ENCODE assay signal across 8 mouse cellular contexts in genomic region chr1:125911337-125911900, GRCm38 (mm10). TPM values are rescaled to one million over a fixed set of nuclear protein-coding genes. Genes with fewer than 3 reads are reported as not detected.
A peak's percentile ranks its signal among the peaks of the same experiment; 100 is the strongest.
DNase-seq lines count a peak whose midpoint lies in the region; ATAC-seq and TF ChIP-seq lines count a peak whose summit lies in the region.

No protein-coding gene starts in this region.

- H3K9me3 ChIP-seq in heart, embryonic 11.5 days (replicated peaks; ENCODE audit: control insufficient read depth, low read length): no peaks in the 10 kb centered on the region
- no peaks in the 10 kb centered on the region for H3K9me3 ChIP-seq in lung, embryonic 15.5 days

- peak overlapping the region; percentile 96 for H3K4me2 ChIP-seq in heart, embryonic 11.5 days
- peak overlapping the region; percentile 95 for H3K4me2 ChIP-seq in lung, embryonic 15.5 days

- WGBS in kidney, adult 2 months: under 1% methylated on average over 35 of the region's 35 CpGs
- WGBS in heart, embryonic 11.5 days (ENCODE audit: insufficient replicate concordance): 1% methylated on average over 35 of the region's 35 CpGs
- under 1% methylated on average over 35 of the region's 35 CpGs for WGBS in lung, embryonic 15.5 days

- ATAC-seq in heart, embryonic 11.5 days (replicated peaks; ENCODE audit: insufficient number of reproducible peaks, low FRiP score, low TSS enrichment): peak; percentile 46; the same call in 1 of the 2 replicates
- ATAC-seq in lung, embryonic 15.5 days (ENCODE audit: borderline replicate concordance, extremely low read depth, low FRiP score, low TSS enrichment): peak; percentile 70; the same call in 1 of the 2 replicates

- peak overlapping the region; percentile 49; the same call in 1 of the 2 replicates for H3K9ac ChIP-seq in heart, embryonic 11.5 days (ENCODE audit: low read depth, low read length)
- H3K9ac ChIP-seq in lung, embryonic 15.5 days: peak overlapping the region; percentile 40

- H3K27me3 ChIP-seq in kidney, adult 2 months (replicated peaks; ENCODE audit: control insufficient read depth, insufficient read depth, low read length): peaks cover 3% of the 10 kb centered on the region; the same call in 1 of the 2 replicates
- peaks cover 34% of the 10 kb centered on the region for H3K27me3 ChIP-seq in heart, embryonic 11.5 days (ENCODE audit: control insufficient read depth, insufficient read depth, low read length)
- H3K27me3 ChIP-seq in lung, embryonic 15.5 days: peaks cover 49% of the 10 kb centered on the region

- TF ChIP-seq CTCF in kidney, adult 2 months (conservative IDR thresholded peaks at IDR 0.05; ENCODE audit: insufficient read depth, insufficient read length, low read depth, low read length): no peak
- no peak for TF ChIP-seq CTCF in cortical plate, adult 2 months (IDR thresholded peaks at IDR 0.05; ENCODE audit: extremely low read depth, insufficient read depth, low read length)

- H3K36me3 ChIP-seq in kidney, adult 2 months (ENCODE audit: control insufficient read depth, insufficient read depth, low read length): no peaks in the 10 kb centered on the region
- H3K36me3 ChIP-seq in heart, embryonic 11.5 days (ENCODE audit: control insufficient read depth, insufficient read depth, low read length): no peaks in the 10 kb centered on the region
- H3K36me3 ChIP-seq in lung, embryonic 15.5 days: no peaks in the 10 kb centered on the region

- H3K27ac ChIP-seq in kidney, adult 2 months (ENCODE audit: insufficient read depth, low read depth, low read length): no peak overlapping the region
- no peak overlapping the region for H3K27ac ChIP-seq in cortical plate, adult 2 months (ENCODE audit: insufficient read depth, low read length)
- H3K27ac ChIP-seq in heart, embryonic 11.5 days (ENCODE audit: low read depth, low read length): no peak overlapping the region
- no peak overlapping the region for H3K27ac ChIP-seq in lung, embryonic 15.5 days

- H3K4me1 ChIP-seq in kidney, adult 2 months (ENCODE audit: control insufficient read depth, insufficient read depth, low read length): no peaks in the 10 kb centered on the region
- no peaks in the 10 kb centered on the region for H3K4me1 ChIP-seq in cortical plate, adult 2 months (ENCODE audit: control insufficient read depth, insufficient read depth, low read length)
- peaks cover 17% of the 10 kb centered on the region for H3K4me1 ChIP-seq in heart, embryonic 11.5 days (ENCODE audit: control insufficient read depth, insufficient read depth, low read length)
- peaks cover 30% of the 10 kb centered on the region for H3K4me1 ChIP-seq in lung, embryonic 15.5 days

- no peak for TF ChIP-seq POLR2A in kidney, adult 2 months (IDR thresholded peaks at IDR 0.05; ENCODE audit: low read depth, low read length)
- TF ChIP-seq POLR2A in cortical plate, adult 2 months (IDR thresholded peaks at IDR 0.05; ENCODE audit: extremely low read depth, insufficient read depth, low read length): no peak

- peak overlapping the region; percentile 15 for H3K4me3 ChIP-seq in kidney, adult 2 months (ENCODE audit: insufficient read depth, low read depth, low read length)
- H3K4me3 ChIP-seq in cortical plate, adult 2 months (ENCODE audit: insufficient read depth, low read length): peak overlapping the region; percentile 62
- peak overlapping the region; percentile 53 for H3K4me3 ChIP-seq in heart, embryonic 11.5 days (ENCODE audit: low read depth, low read length)
- peak overlapping the region; percentile 45 for H3K4me3 ChIP-seq in lung, embryonic 15.5 days

- DNase-seq in kidney, adult 2 months: no peak
- no peak for DNase-seq in kidney, adult 9 months
- peak; percentile 39 to 55 for DNase-seq in kidney, postnatal 4 days
- DNase-seq in right cerebral cortex, postnatal 36 days (ENCODE audit: low spot score in 2 of 2): peak; percentile 8 to 13
- no peak for DNase-seq in MN1 (ENCODE audit: low spot score)

RNA-seq across cellular contexts. Expression of gene Lypd1, which starts 1.5 kb away (rescaled TPM):
- polyA plus RNA-seq in kidney, adult 2 months (2012; rRNA removed): 0.28 and 0.37 TPM in 2 replicates
- 104 and 137 TPM in 2 replicates for polyA plus RNA-seq in cortical plate, adult 2 months (2012; rRNA removed)
- polyA plus RNA-seq in heart, embryonic 11.5 days (2014; fragmentation: Nextera tagmentation; extraction: Ambion mirVana): 1.1 and 1.4 TPM in 2 replicates
- 0.88 and 0.92 TPM in 2 replicates for polyA plus RNA-seq in lung, embryonic 15.5 days (2015; fragmentation: Nextera tagmentation; extraction: Ambion mirVana)

Comparison
In these comparisons a context has a peak if more than half of its experiments do, and no peak if none do; other contexts are left out.
1. DNase-seq: peak in kidney, postnatal 4 days (2 of 2) and right cerebral cortex, postnatal 36 days (2 of 2); none in kidney, adult 2 months (single experiment), kidney, adult 9 months (single experiment) and MN1 (single experiment).
2. RNA of gene Lypd1, which starts 1.5 kb away (polyA plus RNA-seq): 104 to 137 TPM in cortical plate, adult 2 months; 1.1 to 1.4 TPM in heart, embryonic 11.5 days, 0.88 to 0.92 TPM in lung, embryonic 15.5 days and 0.28 to 0.37 TPM in kidney, adult 2 months; every median in the first group is over 10 times any median in the second.
3. Peak in every context shown above with its lines, with median percentiles within 50 percentile points of each other: H3K4me3 ChIP-seq.